Mouse (Mus musculus): Measurements from ENCODE around the gene P3h1. TPM values are rescaled to one million over a fixed set of nuclear protein-coding genes. Genes with fewer than 3 reads are reported as not detected.

The P3h1 gene
- polyA plus RNA-seq (2012; rRNA removed): 17.8 and 19.8 TPM in 2 replicates

DNA sequence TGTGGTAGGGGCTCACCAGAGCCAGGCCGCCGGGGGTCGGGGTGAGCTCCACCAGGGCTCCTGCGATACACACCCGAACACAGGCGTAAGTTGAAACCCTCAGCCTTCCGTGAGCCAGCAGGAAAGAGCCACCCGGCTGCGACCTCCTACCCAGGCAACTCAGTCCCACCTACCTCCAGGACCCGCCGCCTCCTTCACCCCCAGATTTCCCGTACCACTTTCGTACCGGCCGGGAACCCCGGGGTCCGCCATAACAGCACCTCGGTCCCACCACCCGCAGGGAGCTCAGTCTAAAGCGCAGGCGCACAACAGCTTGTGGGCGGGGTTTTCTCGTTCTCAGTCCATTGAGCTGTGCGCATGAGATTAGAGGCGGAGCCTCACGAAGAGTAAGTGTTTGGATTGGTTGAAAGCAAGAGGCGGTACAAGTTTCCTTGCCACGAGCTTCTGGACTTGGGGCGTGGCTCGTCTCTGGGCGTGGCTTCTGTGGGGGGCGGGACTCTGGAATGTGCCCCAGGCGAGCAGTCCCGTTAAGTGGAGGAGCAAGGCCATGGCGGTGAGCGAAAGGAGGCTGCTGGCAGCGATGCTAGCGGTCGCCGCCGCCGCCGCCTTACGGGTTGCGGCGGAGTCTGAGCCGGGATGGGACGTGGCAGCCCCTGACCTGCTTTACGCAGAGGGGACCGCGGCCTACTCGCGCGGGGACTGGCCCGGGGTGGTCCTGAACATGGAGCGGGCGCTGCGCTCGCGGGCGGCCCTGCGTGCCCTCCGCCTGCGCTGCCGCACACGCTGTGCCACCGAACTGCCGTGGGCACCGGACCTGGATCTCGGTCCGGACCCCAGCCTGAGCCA, at the start of gene P3h1, which contains the start of gene AU022252:
P3h1 (plus strand) TSS at position 506 of the 846 bp plus-strand sequence.
AU022252 (minus strand) TSS at position 303 of the 846 bp plus-strand sequence.

DNA sequence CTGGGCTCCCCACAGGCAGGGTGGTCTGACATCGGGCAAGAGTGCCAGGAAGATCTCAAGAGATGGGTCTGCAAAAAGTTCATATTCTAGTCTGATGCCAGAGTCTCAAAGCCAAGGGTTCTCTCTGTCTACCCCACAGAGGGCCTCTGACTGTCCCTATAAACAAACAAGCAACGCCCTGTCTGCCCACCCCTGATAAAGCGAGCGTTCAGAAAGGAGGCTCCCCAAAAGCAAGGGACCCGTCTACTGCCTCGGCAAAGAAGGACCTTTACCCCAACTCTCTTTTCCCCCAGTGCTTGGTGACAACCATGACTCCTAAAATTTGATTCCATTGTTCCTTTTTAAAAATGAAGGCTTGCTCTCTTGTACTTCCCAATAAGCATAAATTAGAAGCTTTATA, 42.9 kb upstream of the P3h1 start, which contains the start of gene Ermap:
Ermap (minus strand) TSS at position 148 of the 400 bp plus-strand sequence.

DNA sequence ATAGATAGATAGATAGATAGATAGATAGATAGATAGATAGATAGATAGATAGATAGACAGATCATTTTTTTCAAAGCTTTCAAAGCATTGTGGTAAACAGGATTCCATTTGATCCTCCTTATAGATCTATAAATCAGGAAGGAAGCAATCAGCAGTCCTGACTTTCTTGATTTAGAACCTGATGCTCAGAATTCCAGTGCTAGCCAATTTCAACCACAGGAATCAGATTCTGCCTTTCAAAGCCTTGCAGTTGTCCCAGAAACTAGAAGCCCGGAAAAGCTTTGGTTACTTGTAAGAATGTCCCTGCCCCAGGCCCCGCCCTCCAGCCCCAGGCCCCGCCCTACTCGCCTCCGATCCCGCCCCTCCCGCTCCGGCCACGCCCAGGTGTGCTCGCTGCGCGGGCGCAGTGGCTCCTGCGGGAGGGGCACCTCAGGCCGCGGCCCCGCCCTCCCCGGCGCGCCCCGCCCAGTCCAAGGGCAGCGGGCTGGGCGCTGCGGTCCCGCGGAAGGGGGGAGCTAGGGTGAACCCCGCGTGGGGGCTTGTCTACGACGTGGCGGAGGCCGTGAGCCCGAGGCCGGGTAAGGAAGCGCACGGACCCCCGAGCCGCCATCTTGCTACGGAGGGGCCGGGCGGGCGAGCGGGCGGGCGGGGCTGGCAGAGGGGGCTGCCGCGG, 37.7 kb upstream of the P3h1 start, which contains the start of gene Svbp:
Svbp (plus strand) TSS at position 398 of the 673 bp plus-strand sequence.

DNA sequence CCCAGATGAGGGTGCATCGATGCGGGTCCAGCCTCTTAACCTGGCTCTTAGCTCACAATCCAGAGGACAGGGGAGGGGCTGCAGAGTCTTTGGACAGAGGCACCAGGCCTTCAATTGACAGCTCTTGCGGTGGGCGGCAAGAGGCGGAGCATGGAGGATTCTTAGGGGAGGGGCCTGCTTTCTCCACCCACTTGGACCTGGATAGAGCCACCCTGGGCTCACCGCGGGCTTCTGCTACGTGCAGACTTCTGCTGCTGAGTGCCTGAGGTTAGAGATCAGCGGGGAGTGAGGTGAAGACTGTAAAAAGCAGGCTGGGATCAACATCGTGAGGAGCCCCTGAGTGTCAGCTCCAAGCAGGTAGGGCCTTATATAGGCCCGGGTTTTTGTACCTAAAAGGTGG, 14.5 kb upstream of the P3h1 start, which contains the start of gene Tmem269:
Tmem269 (minus strand) TSS at position 49 of the 400 bp plus-strand sequence.

DNA sequence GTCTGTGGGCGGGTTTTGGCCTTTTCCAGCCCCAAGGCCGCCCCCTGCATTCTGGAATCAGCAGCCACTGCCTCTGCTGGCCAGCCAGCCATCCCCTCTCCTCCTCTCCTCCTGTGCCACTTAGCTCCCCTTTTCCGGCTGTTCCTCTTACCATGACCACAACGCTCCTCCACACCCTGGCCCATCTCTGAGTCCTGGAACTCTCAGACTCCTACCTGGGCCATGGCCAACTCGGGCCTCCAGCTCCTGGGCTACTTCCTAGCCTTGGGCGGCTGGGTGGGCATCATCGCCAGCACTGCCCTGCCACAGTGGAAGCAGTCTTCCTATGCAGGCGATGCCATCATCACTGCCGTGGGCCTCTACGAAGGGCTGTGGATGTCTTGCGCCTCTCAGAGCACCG, 22.6 kb downstream of the P3h1 start, which contains the start of gene Cldn19:
Cldn19 (plus strand) TSS at position 64 of the 400 bp plus-strand sequence.

DNA sequence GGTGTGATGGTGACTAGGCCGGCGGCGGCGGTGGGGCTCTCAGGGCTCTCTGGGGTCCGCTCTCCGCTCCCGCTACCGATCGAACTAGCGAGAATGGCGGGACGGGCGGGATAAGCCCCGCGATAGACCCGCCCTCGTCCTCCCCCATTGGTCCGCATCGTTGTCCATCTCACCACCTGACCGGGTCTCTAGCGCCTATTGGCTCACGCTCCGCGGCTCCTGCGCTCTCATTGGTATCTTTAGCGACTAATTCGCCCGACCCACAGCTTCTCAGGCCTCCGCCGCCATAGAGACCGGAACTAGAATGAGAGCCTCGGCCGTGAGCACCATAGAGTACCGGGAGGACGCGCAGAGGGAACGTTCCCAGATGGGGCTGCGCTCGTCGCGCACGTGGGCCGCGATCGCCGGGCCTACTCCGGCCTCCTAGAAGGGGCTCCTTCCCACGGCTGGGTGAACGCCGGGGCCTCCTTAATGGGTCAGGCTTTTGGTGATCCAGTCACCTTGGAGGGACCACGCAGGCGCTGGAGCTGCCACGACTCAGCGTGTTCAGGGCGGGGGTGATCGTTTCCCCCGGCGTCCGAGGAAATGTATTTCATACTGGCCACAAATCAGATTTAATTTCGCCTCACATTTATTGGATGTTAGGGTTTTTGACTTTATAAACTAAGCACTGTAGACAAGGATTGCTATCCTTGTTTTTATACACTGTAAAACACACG, 61.9 kb downstream of the P3h1 start, which contains the start of gene Ybx1:
Ybx1 (minus strand) TSS at position 190 of the 719 bp plus-strand sequence.

Other genes starting within 250 kb of the P3h1 start
- 53.7 and 73.6 TPM in 2 replicates for gene Slc2a1, start 124.2 kb upstream of the P3h1 start, polyA plus RNA-seq (2012; rRNA removed)
- 3.2 TPM in 2 replicates for gene Zfp691, start 58.7 kb upstream of the P3h1 start, polyA plus RNA-seq (2012; rRNA removed)
- 77.6 and 84.3 TPM in 2 replicates for gene Ermap, start 42.9 kb upstream of the P3h1 start, polyA plus RNA-seq (2012; rRNA removed)
- gene Svbp, start 37.6 kb upstream of the P3h1 start, polyA plus RNA-seq (2012; rRNA removed): 27.3 and 28.9 TPM in 2 replicates
- 0.02 and 0.03 TPM in 2 replicates for gene Tmem269, start 14.7 kb upstream of the P3h1 start, polyA plus RNA-seq (2012; rRNA removed)
- gene AU022252, start 203 bp upstream of the P3h1 start, polyA plus RNA-seq (2012; rRNA removed): 4.6 and 6.0 TPM in 2 replicates
- gene Cldn19, start 22.5 kb downstream of the P3h1 start, polyA plus RNA-seq (2012; rRNA removed): under 0.01 TPM in 1 of 2 replicates, not detected in the other
- gene Ybx1, start 61.7 kb downstream of the P3h1 start, polyA plus RNA-seq (2012; rRNA removed): 149 and 172 TPM in 2 replicates
- 26.1 and 27.3 TPM in 2 replicates for gene Ppih, start 87.6 kb downstream of the P3h1 start, polyA plus RNA-seq (2012; rRNA removed)
- gene Ccdc30, start 182.6 kb downstream of the P3h1 start, polyA plus RNA-seq (2012; rRNA removed): 1.3 and 1.6 TPM in 2 replicates
- 12.4 and 13.9 TPM in 2 replicates for gene Ppcs, start 189.5 kb downstream of the P3h1 start, polyA plus RNA-seq (2012; rRNA removed)
- gene Zmynd12, start 189.9 kb downstream of the P3h1 start, polyA plus RNA-seq (2012; rRNA removed): 0.63 and 0.72 TPM in 2 replicates

Data from liver, embryonic 18 days (tissue).